Mouse (Mus musculus): ENCODE measurements around the gene Olfr1347. TPM values are rescaled to one million over a fixed set of nuclear protein-coding genes. Genes with fewer than 3 reads are reported as not detected.
"Not testable (repeated sequence)": the region's sequence is repeated elsewhere in the genome, so short reads cannot be mapped to it uniquely, and the experiment has no call there.

The Olfr1347 gene
- polyA plus RNA-seq, 1 experiment from 2014 or later = not detected

DNA sequence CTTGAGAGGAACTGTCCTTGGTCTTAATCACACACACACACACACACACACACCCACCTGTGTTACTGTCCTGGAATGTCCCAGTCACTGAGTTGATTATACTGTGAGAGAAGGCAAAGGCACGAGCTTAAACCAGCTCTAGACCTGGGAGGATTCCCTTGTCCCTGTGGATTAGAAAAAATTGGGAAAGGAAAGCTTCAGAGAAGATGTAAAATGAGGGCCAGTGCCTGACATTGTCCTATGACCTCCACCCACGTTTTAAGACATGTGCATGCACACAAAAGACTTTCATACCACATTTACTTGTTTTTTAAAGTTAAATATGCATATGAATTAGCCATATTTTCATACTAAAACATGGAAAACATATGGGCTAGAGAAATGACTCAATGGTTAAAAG, 12.7 kb downstream of the Olfr1347 start, which contains the start of gene Olfr5:
Gene Olfr5 (minus strand): TSS at position 101 of the 400 bp plus-strand sequence.
- no peaks in the 10 kb centered on the region for H3K4me1 ChIP-seq (replicated peaks; ENCODE audit: control insufficient read depth, insufficient read depth)
- 14% methylated on average over 2 of the region's 2 CpGs for WGBS
- no peaks in the 10 kb centered on the region for H3K27me3 ChIP-seq (ENCODE audit: control insufficient read depth, insufficient read depth, low read length)
- no peak within 1 kb of the TSS for H3K4me2 ChIP-seq (replicated peaks; ENCODE audit: low read depth)
- H3K9ac ChIP-seq (ENCODE audit: low read length) = no peak within 1 kb of the TSS
- H3K27ac ChIP-seq (replicated peaks) = no peak within 1 kb of the TSS
- no peak for DNase-seq (ENCODE audit: low spot score)
- no peaks in the 10 kb centered on the region for H3K36me3 ChIP-seq (ENCODE audit: control insufficient read depth, insufficient read depth, low read length)
- H3K9me3 ChIP-seq (ENCODE audit: control insufficient read depth, low read length) = no peaks in the 10 kb centered on the region
- TF ChIP-seq CTCF (IDR thresholded peaks at IDR 0.05; ENCODE audit: low read depth) (no peak), EP300 (optimal IDR thresholded peaks at IDR 0.05) (no peak)
- no peak within 1 kb of the TSS for H3K4me3 ChIP-seq (ENCODE audit: low read depth, low read length)
- no peak for ATAC-seq (ENCODE audit: low FRiP score, low TSS enrichment)

DNA sequence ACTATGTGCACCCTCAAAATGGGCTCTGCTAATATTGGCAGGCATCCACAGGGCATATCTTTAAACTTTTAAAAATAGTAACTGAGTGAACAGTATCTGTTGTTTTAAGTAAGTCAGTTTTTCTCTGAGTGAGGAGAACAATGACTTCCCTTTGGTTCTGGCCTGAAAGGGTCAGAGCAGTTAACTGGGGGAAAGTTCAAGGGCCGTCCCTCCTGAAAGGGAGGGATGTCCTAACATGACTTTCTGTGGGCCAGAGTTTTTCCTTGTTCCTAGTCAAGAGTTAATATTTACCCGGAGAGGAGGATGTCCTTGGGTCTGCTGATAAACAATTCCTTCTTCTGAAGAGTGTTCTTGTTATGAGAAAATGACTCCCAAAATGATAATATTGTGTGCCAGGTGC, 21.9 kb downstream of the Olfr1347 start:
- ATAC-seq (ENCODE audit: low FRiP score, low TSS enrichment); H3K4me1 ChIP-seq (replicated peaks; ENCODE audit: control insufficient read depth, insufficient read depth); H3K27me3 ChIP-seq (ENCODE audit: control insufficient read depth, insufficient read depth, low read length); H3K4me3 ChIP-seq (ENCODE audit: low read depth, low read length); H3K36me3 ChIP-seq (ENCODE audit: control insufficient read depth, insufficient read depth, low read length); H3K9me3 ChIP-seq (ENCODE audit: control insufficient read depth, low read length); H3K27ac ChIP-seq (replicated peaks); DNase-seq (ENCODE audit: low spot score); H3K4me2 ChIP-seq (replicated peaks; ENCODE audit: low read depth); H3K9ac ChIP-seq (ENCODE audit: low read length): not testable (repeated sequence)
- 48% methylated on average over 2 of the region's 2 CpGs for WGBS

DNA sequence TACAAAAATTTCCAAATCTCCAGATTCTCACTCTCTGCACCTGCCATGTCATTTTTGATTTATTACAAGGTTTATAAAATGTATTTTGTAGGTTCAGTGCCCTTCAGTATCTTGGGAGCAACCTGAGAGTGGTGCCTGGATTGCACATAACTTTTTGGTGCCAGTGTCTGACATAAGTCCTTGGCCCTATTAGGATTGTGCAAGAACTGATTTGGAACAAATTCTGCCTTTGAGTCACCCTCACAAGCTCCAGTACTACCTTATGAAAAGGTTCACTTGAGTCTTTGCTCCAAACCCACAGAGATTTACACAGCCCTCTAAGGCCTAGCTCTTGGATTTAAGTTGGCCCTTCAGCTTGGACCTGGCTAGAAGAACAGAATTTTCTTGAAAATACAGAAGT, 32.6 kb downstream of the Olfr1347 start, which contains the start of gene Olfr1346:
Gene Olfr1346 (plus strand): TSS at position 151 of the 400 bp plus-strand sequence.
- TF ChIP-seq CTCF (IDR thresholded peaks at IDR 0.05; ENCODE audit: low read depth) (no peak), EP300 (optimal IDR thresholded peaks at IDR 0.05) (no peak)
- no peak for ATAC-seq (ENCODE audit: low FRiP score, low TSS enrichment)
- Histone ChIP-seq H3K4me2 (replicated peaks; ENCODE audit: low read depth) (no peak within 1 kb of the TSS), H3K9me3 (ENCODE audit: control insufficient read depth, low read length) (no peaks in the 10 kb centered on the region), H3K4me1 (replicated peaks; ENCODE audit: control insufficient read depth, insufficient read depth) (no peaks in the 10 kb centered on the region), H3K27ac (replicated peaks) (no peak within 1 kb of the TSS), H3K4me3 (ENCODE audit: low read depth, low read length) (no peak within 1 kb of the TSS), H3K36me3 (ENCODE audit: control insufficient read depth, insufficient read depth, low read length) (no peaks in the 10 kb centered on the region), H3K27me3 (ENCODE audit: control insufficient read depth, insufficient read depth, low read length) (no peaks in the 10 kb centered on the region), H3K9ac (ENCODE audit: low read length) (no peak within 1 kb of the TSS)
- DNase-seq (ENCODE audit: low spot score) = no peak

DNA sequence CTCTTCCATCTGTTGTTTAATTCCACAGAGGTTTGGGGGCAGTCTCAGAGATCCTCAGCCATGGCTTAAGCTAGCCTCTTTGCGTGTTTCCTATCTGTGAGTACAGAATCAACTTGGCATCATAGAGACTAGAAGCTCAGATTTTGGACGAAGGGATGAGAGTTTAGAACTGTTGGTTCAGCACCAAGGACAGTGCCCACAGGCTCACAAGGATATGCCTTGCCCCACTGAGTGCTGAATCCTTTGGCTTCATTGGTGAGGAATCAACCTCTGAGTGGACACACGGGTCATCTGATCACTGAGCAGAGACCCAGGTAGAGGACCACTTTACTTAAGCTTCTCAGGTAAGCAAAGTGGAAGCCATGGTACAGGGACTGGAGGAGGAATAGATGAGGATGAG, 43.2 kb downstream of the Olfr1347 start:
- no peak overlapping the region for H3K4me3 ChIP-seq (ENCODE audit: low read depth, low read length)
- ATAC-seq (ENCODE audit: low FRiP score, low TSS enrichment) = no peak
- no peak for TF ChIP-seq EP300 (optimal IDR thresholded peaks at IDR 0.05)
- no peak for TF ChIP-seq CTCF (IDR thresholded peaks at IDR 0.05; ENCODE audit: low read depth)
- DNase-seq (ENCODE audit: low spot score) = no peak
- no peaks in the 10 kb centered on the region for H3K4me1 ChIP-seq (replicated peaks; ENCODE audit: control insufficient read depth, insufficient read depth)
- H3K36me3 ChIP-seq (ENCODE audit: control insufficient read depth, insufficient read depth, low read length) = no peaks in the 10 kb centered on the region
- no peaks in the 10 kb centered on the region for H3K27me3 ChIP-seq (ENCODE audit: control insufficient read depth, insufficient read depth, low read length)
- no peaks in the 10 kb centered on the region for H3K9me3 ChIP-seq (ENCODE audit: control insufficient read depth, low read length)
- WGBS = 41% methylated on average over 3 of the region's 3 CpGs
- no peak overlapping the region for H3K4me2 ChIP-seq (replicated peaks; ENCODE audit: low read depth)
- no peak overlapping the region for H3K27ac ChIP-seq (replicated peaks)
- H3K9ac ChIP-seq (ENCODE audit: low read length) = no peak overlapping the region

DNA sequence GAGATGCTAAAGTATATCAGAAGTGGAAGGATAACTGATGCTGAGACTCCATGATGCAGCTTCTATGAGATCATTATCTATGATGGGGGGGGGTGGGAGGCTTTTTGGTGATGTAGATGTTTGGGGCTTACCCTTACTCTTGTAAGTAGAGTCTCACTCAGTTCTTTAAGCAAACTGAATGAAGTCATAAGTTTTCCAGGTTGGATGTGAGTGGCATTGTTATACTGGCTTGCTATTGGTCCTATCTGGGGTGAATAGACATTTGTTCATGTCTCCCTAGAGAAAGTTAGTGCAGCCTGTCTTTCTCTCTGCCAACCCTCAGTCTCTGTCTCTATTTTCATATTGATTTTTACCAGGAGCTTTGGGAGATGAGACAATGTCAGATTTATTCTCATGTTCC, 43.7 kb downstream of the Olfr1347 start, which contains the start of gene Olfr1336:
Gene Olfr1336 (plus strand): TSS at position 301 of the 400 bp plus-strand sequence.
- Histone ChIP-seq H3K9ac (ENCODE audit: low read length) (no peak within 1 kb of the TSS), H3K27me3 (ENCODE audit: control insufficient read depth, insufficient read depth, low read length) (no peaks in the 10 kb centered on the region), H3K4me3 (ENCODE audit: low read depth, low read length) (no peak within 1 kb of the TSS), H3K4me1 (replicated peaks; ENCODE audit: control insufficient read depth, insufficient read depth) (no peaks in the 10 kb centered on the region), H3K9me3 (ENCODE audit: control insufficient read depth, low read length) (no peaks in the 10 kb centered on the region), H3K36me3 (ENCODE audit: control insufficient read depth, insufficient read depth, low read length) (no peaks in the 10 kb centered on the region), H3K4me2 (replicated peaks; ENCODE audit: low read depth) (no peak within 1 kb of the TSS), H3K27ac (replicated peaks) (no peak within 1 kb of the TSS)
- DNase-seq (ENCODE audit: low spot score) = no peak
- TF ChIP-seq EP300 (optimal IDR thresholded peaks at IDR 0.05) (no peak), CTCF (IDR thresholded peaks at IDR 0.05; ENCODE audit: low read depth) (no peak)
- ATAC-seq (ENCODE audit: low FRiP score, low TSS enrichment) = no peak

DNA sequence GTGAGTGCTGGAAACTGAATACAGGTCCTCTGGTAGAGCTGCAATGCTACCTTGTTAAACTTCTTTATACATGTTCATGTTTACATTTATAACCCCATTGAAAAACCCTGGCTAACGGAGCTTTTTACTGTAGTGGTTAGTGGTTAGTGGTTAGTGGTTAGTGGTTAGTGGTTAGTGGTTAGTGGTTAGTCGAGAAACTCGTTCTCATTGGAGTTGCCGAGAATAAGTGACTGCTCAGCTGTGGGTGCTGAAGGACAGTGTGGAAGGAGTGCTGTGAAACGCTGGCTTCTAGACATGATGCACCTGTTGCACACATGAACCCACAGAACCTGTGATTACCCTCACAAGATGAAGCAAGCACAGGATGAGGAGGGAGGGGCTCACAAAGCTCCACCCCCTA, 51.8 kb downstream of the Olfr1347 start:
- no peaks in the 10 kb centered on the region for H3K9me3 ChIP-seq (ENCODE audit: control insufficient read depth, low read length)
- no peak overlapping the region for H3K4me3 ChIP-seq (ENCODE audit: low read depth, low read length)
- H3K4me2 ChIP-seq (replicated peaks; ENCODE audit: low read depth) = no peak overlapping the region
- no peak overlapping the region for H3K27ac ChIP-seq (replicated peaks)
- no peaks in the 10 kb centered on the region for H3K27me3 ChIP-seq (ENCODE audit: control insufficient read depth, insufficient read depth, low read length)
- no peak overlapping the region for H3K9ac ChIP-seq (ENCODE audit: low read length)
- H3K4me1 ChIP-seq (replicated peaks; ENCODE audit: control insufficient read depth, insufficient read depth) = no peaks in the 10 kb centered on the region
- TF ChIP-seq EP300 (optimal IDR thresholded peaks at IDR 0.05) (no peak), CTCF (IDR thresholded peaks at IDR 0.05; ENCODE audit: low read depth) (no peak)
- no peaks in the 10 kb centered on the region for H3K36me3 ChIP-seq (ENCODE audit: control insufficient read depth, insufficient read depth, low read length)
- ATAC-seq (ENCODE audit: low FRiP score, low TSS enrichment) (no peak), DNase-seq (ENCODE audit: low spot score) (no peak)
- WGBS = 82% methylated on average over 5 of the region's 5 CpGs
